Mouse (Mus musculus) ES-E14 (cell line): ENCODE results near the gene Ccdc36.

Experiments
- HCFC1 ChIP-seq: IDR thresholded peaks from 2 replicates; pipeline ENCODE4 v1.6.1; 2012; ENCODE audit warnings: low read length, inconsistent platforms, borderline replicate concordance; ENCODE audit not compliant: insufficient read depth
- ZNF384 ChIP-seq: IDR thresholded peaks from 2 replicates; pipeline ENCODE4 v1.6.1; 2012; ENCODE audit warnings: low read depth, low read length, inconsistent platforms

DNA sequence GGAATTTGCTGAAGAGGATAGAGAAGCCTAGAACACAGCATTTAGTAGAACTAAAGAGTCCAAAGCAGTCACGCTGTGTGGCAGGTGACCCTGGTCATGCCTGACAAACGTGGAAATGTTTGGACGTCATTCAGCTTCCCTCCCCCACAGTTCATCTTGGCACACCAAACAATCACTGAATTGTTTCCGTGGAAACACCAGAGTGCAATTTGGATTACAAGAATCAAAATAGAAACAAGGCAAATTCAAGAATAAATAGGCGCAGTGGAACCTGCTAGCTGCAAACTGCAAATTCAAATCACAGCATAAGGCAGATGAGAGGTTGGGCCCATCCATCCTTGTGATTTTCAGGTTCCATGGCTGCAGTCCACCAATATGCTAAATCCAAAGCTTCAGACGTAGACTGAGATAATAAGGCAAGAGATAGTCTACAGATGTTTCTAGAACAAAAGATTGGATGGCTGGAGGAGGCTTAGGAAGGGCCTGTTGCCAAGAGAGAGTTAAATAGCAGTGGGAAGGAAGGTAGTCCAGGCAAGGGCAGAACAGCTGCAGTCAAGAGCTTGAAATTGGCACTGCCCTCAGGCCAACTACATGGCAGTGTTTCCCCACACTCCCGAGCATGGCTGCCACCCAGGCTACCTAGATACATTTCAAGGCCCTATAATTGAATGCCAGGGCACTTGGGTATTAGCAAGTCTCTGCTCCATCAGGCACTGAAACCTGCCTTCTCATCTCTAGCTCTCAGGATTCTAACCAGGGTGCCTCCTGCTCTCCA lies 26.9 kb downstream of the Ccdc36 start:
- TF ChIP-seq HCFC1 (no peak), ZNF384 (no peak)
